Mouse (Mus musculus) left cerebral cortex, adult 9 months (tissue): ENCODE results near the gene 1700011L22Rik.

Experiments
- DNase-seq, 2 experiments: peaks; one replicate each; pipeline ENCODE4 v3.0.0; 2022; ENCODE audit warnings: low spot score in 2 of 2

The 1700011L22Rik gene

DNA sequence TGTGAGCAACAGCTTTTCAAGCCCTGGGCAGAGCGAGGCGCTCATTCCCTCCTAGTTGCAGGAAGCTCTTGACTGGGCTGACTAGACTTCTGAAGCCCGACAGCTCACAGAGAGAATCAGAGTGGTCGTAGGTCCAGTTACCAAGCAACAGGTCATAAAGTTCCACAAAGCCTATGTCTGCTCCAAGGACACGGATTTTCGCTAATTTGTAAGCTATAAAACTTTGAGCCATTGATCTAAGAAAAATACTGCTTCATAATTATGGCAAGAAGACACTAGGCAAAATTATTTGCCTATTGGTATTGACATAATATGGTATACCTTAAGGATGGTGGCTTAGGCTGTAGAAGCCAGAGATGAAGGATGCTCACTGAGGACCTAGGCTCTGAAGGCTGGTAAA, at the start of gene 1700011L22Rik:
TSS of gene 1700011L22Rik (minus strand) at position 101 of the 400 bp plus-strand sequence.
- DNase-seq, result no peak

DNA sequence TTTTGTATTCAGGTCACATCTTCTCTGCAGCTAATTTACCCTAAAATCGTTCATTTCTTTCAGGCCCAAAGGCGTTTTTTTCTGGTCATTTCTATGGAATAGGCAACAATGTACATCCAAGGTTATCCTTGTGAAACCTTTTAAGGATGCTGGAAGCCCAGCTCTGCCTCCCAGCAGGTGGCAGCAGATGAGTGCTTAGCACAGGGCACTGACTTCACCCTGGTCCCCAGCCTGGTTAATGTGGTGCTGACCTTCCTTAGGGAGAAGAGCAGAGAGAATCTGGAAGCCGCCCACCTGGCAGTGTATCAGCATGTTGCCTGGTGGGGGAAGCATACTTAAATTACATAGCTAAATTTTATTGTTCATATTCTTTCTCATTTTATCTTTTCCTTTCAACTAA, 49.4 kb upstream of the 1700011L22Rik start:
- DNase-seq, result peak in 1 of 2 experiments; percentile 65

DNA sequence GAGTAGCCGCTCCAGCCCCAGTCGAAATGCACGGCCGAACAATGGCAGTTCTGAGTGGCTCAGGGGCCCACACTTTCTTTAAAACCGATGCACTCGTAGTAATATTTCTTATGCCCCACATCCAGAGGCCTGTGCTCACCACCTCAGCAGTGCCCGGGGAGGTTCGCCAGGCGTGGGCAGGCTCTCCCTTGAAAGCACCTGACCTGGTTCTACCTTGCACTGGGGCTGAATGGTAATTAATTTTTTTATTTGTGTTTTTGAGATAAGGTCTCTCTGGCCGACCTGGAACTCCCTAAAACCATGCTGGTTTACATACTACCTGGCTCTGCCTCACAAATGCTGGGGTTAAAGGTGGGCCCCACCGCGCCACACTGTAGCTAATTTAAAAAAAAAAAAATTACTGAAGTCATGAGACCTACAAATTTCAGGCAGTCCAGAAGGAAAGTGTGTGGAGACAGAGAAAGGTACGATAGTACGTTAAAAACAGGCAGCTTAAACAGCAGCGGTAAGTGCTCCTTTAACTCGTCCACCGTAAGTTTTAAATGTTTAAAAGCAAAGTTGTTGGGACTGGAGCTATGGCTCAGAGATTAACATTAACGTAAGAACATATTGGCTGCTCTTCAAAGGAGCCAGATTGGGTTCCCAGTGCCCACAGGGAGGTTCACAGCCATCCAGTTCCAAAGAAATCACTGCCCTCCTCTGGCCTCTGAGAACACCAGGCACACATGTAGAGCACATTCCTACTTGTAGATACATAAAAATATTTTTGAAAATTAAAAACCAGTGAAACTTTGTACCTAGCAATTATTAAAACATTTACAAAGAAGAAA, 47.1 kb upstream of the 1700011L22Rik start:
- peak in 1 of 2 experiments; percentile 13 for DNase-seq

DNA sequence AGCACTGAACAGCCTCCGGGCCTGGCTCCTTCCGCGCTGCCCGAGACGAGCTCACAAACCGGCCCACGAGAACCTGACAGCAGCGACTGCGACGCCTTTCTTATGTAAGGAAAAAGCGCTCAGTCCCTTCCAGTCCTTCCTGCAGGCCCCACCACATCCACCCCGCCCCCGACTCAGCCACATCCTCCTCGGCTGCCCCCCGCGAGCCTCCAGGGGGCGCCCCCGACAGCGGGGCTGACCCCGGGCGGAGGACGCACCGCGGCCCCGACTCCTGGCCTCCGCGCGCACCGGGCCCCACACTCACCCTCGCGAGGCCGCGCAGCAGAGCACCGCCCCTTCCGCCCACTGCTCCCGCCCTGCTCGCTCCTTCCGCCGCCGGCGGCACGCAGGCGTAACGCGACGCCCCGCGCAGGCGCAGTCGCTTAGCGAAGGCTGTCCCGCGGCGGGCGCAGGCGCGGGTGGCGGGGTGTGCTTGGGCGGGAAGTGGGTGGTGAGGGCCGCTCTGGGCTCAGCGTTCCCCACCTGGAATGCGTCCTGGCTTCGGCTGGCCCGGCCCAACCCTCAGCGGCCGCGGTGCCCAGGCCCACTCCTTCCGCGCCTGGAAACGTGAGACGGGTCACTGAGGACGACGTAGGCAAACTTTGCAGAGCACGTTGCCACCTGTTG, 46.4 kb upstream of the 1700011L22Rik start, which contains the start of gene Mmaa:
TSS of gene Mmaa (minus strand) at position 328 of the 666 bp plus-strand sequence.
- DNase-seq, result peak; percentile 91 to 95

DNA sequence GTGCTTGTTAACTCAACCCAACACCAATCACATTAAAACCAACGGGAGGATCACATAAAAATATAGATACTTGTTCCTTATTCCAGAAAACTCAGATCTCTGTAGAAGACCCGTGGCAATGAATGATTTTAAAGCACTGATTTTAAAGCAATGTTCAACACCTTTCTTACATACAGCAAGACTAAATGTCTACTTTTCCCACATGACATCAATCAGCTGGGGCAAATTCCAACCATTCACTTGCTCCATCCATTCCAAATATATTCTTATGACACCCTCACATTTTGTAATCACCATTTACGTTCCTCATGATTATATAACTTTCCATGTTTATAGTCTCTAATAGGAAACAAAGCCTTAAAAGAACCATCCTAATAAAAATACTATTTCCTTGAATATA, 45.5 kb upstream of the 1700011L22Rik start:
- no peak for DNase-seq

DNA sequence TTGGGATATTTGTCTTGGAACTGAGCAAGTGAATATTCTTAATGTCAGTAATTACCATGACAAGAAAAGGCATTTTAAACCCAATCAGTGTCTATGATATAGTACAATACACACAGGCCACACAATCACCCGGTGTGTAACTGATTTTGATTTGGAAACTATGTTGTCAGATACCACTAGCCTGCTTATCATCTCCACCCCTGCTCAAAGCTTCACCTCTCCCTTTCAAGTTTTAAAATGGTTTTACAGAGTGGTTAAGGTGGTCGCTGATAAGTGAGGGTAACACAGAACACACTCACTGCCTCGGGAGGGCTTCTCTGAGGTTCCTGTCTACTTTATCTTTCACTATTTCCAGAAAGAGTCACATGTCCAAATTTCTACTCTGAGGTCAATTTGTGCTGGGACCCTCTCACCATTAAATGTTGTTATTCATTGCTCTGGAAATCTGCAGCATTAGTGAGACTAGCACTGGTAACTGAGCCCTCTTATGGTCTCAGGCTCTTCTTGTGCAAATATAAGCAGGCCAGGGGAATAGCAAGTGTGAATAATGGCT, 44.4 kb upstream of the 1700011L22Rik start:
- no peak for DNase-seq

DNA sequence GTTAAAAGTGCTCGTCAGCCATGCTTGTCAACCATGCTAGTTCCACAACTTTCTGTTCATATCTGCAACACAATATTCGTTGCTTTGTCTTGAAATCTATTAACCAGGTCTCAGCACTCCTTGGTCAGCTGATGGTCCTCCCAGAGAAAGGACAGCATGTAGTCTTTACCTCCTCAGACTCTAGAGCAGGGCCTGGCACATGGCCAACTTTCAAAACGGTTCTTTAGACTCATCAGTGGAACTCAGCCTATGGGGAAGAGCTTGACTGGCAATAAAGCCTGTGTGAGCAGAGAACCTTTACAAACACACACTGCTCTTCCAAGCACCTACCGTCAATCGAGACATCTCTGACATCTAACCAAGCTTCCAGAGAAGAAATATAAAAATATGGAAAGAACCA, 41.2 kb upstream of the 1700011L22Rik start:
- no peak for DNase-seq

DNA sequence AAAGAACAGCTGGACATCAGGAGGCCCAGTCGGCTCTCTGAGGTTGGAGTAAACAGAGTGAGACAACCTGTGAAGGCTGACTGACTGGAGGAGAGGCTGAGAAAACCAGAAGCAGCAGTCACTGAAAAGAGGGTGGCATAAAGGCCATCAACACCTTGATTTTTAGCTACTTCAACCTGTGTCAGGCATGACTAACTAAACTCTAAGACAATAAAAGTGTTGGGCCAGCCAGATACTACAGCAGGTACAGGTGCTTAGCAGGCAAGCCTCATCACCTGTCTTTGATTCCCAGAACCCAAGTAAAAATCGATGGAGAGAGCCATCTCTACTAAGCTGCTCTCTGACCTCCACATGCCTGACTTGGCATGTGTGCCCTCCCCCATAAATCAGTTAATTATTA, 40.3 kb upstream of the 1700011L22Rik start:
- no peak for DNase-seq

DNA sequence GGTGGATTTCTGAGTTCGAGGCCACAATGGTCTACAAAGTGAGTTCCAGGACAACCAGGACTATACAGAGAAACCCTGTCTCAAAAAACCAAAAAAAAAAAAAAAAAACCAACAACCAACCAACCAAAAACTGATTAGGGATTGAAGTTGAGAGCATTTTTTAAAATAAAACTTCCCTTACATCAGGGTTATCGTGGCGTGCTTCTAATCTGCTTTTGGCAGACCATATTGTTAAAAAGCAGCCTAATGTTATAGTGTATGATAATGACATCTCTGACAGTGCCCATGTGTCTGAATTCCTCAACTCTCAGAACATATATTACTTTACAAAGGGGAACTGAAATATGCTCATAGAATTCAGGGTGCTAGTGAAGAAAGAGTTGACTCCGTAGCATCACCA, 39.9 kb upstream of the 1700011L22Rik start:
- DNase-seq, result no peak

DNA sequence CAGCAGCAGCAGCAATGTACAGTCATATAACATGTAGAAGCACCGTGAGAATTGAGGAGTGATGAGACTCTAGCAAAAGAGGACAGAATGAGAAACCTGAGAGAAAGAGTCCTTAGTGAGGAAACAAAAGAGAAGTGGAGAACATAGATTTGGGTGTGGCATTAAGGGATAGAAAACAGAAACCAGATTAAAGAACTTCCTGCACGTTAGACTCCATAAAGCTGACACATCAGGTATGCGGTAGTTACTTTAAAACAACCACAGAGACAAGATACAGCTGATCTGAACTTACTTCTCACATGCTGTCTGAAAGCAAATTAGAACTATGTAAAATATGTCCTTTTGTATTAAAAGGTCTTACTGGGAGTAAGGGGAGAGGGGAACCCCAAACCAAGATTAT, 38.1 kb upstream of the 1700011L22Rik start:
- DNase-seq, result no peak

DNA sequence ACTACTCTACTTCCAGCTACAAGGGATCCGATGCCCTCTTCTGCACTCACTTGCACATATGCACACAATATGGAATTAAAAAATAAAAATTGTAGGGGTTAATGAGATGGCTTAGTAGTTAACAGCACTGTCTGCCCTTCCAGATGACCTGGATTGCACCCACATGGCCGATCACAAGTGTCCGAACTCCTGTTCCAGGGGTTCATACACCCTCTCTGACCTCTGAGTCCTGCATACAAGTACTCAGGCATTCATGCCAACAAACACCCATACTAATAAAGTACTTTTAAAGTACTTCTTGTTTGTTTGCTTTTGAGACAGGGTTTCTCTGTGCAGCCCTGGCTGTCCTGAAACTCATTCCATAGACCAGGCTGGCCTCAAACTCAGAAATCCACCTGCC, 36.3 kb upstream of the 1700011L22Rik start:
- no peak for DNase-seq

DNA sequence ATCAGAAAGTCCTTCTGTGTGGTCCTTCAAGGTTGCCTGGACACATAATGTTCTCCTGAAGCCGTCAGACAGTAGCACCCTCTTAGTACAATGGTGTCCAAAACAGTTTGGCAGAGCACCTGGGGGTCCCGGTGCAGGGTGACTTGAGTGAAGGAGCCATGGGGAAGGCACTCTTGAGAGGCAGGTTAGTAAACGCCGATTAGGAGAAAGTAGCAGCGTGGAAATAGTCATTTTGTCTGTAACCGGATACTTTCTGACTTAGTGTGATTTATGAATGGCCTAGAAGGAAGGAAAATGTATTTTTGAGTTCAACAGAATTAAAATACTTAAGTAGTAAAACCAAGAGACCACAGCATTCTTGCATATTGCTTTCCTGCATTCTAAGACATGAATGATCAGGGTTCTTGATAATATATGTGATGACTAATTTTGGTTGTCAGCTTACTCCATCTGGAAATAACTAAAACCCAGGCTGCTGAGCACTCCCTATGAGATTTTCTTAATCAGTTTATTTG, 33.1 kb upstream of the 1700011L22Rik start:
- DNase-seq, result no peak

DNA sequence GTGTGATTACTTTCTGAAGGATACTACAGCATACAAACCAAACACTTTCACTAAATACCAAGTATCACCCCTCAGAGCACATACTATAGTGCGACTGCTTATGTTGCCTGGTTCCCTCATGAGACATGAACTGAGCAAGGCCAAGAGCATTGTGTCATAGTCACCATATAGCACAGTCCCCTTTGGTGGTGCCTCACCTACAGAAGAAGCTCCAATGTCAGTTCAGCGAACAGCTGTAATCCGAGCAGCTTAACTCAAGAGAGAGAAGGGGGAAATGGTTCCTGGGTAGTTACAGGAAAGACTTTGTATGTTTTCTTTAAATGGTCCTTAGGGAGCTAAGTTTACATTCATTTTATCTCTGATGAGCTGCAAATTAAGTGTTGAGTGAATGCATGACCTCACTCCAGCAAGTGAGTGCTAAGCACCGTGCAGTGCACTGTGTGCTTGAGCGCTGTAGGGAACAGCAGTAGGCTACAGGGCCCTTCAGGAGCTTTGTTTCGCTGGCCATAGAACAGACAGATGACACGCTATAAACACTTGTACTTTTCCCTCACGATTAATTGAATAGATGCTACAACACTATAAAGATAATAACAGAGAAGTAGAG, 29.0 kb upstream of the 1700011L22Rik start:
- DNase-seq, result no peak

DNA sequence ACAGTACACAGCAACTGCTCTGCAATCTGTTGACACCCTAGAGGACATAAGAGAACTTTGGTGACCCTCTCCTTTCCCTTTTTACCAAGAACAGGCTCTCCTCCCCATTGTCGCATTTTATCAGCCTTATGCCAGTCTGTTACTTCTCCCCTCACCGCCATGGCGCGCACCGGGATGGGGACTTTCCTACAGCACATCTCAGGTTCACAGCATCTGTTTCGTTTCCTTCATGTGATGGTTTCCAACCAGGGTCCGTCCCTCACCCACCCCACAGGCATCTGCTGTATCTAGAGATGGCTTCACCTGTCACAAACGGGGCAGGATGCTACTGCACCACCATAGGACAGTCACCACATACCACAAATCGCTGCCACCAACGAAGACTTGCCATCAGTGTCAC, 26.6 kb upstream of the 1700011L22Rik start:
- DNase-seq, result no peak

DNA sequence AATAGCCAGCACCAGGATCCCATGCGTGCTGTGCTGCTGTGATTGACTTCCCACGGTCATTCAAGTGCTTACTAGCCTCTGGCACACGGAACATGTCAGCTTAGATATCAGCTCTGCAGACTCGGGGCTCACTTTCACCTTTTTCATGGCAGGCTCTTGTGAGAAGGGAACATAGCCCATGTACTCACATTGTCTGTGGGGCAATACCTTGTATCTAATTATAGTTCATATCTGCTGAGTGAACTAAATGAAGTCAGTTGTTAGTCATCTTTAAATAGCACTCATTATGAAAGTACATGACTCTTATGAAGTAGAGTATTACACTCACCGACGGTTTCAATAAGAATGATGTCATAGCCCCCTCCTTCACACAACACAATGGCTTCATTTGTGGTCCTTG, 25.4 kb upstream of the 1700011L22Rik start:
- no peak for DNase-seq

DNA sequence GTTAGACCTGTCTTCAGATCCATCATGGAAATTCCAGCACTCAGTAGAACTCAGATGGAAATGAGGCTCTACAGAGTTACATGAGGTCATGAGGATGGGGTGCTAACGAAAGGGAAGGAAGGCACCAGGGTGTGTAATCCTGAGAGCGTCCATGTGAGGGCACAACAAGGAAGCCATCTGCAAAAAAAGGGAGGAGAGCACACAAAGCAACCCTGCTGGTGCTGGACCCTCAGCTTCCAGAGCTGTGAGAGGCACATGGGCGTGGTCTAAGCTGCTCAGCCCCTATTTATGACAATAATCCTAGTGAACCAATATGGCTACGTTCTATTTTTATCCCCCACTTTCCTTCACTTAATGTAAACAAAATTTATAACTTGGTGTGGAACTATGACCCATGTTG, 24.3 kb upstream of the 1700011L22Rik start:
- no peak for DNase-seq

DNA sequence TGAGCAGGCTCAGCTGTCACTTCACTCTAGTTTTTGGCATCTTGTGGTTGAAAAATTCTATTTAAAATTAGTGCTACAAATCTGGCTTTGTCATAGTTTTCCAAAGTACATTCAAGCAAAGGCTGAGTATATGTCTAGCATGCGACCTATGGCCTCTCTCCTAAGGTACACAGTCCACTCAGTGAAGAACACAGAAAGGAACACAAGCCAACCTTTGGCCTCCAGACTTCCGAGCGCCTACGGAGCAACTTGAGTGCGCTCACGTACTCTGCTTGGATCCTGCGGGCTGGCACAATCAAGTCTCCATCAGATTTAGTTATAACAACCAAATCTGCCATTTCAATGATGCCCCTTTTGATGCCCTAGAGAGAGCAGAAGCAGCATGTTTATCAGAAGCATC, 20.6 kb upstream of the 1700011L22Rik start:
- DNase-seq, result no peak

DNA sequence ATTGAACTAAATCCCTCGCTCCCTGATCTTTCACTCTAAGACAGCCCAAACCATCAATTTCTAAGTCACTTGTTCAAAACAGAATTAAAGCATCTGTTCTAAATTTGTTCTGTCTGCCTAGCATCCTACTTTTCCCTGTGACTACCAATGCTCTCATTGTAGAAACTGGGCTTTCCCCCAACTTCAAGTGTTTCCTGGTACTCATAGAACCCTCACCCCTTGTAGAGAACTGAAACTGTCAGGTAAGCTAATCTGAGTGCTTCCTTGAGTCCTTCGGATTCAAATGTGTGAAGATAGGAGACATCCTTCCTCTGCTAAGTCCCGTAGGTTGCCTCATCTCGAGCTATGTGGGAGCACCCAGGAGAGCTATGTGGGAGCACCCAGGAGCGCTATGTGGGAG, 13.6 kb upstream of the 1700011L22Rik start:
- no peak for DNase-seq

DNA sequence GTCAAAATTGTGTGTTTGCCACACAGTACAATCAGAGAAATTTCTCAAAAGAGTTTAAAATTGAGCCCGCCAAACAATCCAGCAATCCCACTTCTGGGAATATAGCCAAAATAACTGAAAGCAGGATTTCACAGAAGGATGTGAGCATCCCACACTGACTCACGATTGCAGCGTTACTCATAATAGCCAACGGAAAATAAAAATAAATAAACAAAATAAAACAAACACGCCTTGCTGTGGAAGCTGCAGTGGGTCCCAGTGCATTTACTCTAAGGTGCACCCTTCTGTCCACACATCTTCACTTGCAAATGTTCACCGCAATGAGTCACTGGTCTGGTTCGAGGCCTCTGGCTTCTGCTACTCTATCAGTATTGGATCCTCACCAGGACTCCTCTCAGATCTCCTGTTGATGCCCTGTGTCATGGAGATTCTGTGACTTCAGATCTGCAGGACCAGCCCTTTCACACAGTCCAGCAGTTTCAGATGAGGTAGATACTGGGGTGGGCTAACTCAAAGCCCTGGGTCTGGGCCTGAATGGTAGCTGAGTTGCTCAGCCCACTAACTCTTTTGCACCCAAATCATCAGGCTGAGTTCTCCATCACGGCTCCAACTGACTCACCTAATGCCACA, 7.8 kb upstream of the 1700011L22Rik start:
- no peak for DNase-seq

DNA sequence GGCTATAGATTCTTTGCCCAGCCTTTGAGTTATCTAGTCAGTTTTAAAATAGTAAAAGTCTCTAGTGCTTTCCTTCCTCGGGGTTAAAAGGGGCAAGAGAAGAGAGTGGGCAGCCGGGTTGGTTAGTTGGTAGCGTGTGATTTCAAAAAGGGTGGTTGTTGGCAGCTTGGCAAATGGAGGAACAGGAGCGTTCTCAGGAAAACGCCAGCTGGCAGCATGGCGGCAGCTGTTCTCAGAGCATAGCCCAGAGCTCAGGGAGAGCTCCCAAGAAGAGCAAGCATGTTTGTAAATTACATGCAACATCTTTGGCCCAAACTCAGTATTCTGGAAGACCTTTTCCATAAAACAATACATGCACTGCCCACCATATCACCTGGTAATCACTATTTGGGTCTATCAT, 5.4 kb upstream of the 1700011L22Rik start:
- DNase-seq, result no peak

DNA sequence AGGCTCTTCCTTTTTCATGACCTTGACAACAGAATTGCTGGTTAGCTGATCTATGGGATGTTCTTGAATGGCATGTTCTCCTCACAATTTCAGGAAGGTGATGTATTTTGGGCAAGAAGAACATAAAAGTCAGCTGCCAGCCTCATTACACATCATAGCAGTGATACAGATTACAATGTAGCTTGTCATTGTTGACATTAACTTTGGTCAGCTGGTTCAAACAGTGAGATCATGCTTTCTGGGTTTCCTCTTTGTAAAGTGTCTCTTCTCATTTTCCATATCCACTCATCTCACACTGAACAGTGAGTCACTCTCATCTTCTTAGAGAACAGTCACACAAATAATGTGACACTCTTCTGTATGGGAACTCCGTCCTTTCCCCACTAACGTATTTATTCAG, 4.9 kb downstream of the 1700011L22Rik start:
- DNase-seq, result no peak

DNA sequence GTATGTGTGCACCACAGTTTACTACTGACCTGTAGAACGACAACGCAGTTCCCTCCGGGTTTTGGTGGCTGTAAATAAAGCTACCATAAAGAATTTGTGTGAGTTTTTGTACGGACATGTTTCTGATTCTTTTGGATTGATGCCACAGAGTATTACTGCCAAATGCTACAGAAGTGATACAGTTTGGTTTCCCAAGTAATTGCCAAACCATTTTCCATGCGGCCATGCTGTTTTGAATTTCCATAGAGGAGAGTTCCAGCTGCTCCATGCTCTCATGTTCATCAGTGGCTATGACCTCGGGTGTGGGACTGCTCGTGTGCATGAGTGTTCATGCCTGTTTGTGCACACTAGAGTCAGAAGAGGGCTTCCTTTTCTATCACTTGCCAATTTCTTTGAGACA, 8.4 kb downstream of the 1700011L22Rik start:
- no peak for DNase-seq
